Mouse (Mus musculus) layer of hippocampus, postnatal 14 days (tissue): ENCODE results near the gene Sp3. TPM values are rescaled to one million over a fixed set of nuclear protein-coding genes. Genes with fewer than 3 reads are reported as not detected.

Source experiments
- microRNA-seq, 2 experiments: library from miRNA; unstranded; fragments of <30 nt; microRNA quantifications; one replicate each; pipeline ENCODE4 v1.2.0; 2021
- total RNA-seq, 2 experiments: library from RNA; stranded (reverse); gene quantifications; 2 replicates each; pipeline ENCODE4 v1.2.3; 2021

Sp3 gene
- total RNA-seq, 2 experiments from 2014 or later, result 51.1 to 58.2 TPM

Small RNA genes within 50 kb of the gene (microRNA-seq; reads per million reads assigned to microRNA genes)
- gene Gm25960, result 0 reads per million in 2 experiments

Other genes with a start within 250 kb of the Sp3 start
- gene Gm11084, start 6.3 kb upstream of the Sp3 start, total RNA-seq, result not detected
- 100 to 1,000 TPM; 120 to 128 TPM for gene Ola1, start 238.5 kb upstream of the Sp3 start, total RNA-seq